Mouse (Mus musculus) Patski (cell line): Measurements from ENCODE around the gene Fzd10. TPM values are rescaled to one million over a fixed set of nuclear protein-coding genes. Genes with fewer than 3 reads are reported as not detected.

ENCODE experiments used
- ATAC-seq: fragments of 100-300 bp; one replicate; pipeline ENCODE4 v1.8.0; 2021
- CTCF ChIA-PET: fragments of 350-600 bp; sonication (Branson Sonifier 250); formaldehyde crosslinking; loops from one replicate; lab custom pipeline; 2022; ENCODE audit warnings: inconsistent platforms; lab: Charles Lee
- POLR2A ChIA-PET: fragments of 350-600 bp; sonication (Branson Sonifier 250); formaldehyde crosslinking; loops from one replicate; lab custom pipeline; 2022; ENCODE audit warnings: antibody characterized with exemption, inconsistent platforms; lab: Charles Lee
- DNase-seq: peaks from one replicate; pipeline ENCODE4 v3.0.0-alpha.2; 2011; ENCODE audit warnings: low read depth, low spot score
- H3K27me3 ChIP-seq: fragments of 371-371 bp; one replicate; pipeline ENCODE4 v1.5.1; 2021
- CTCF ChIP-seq: fragments of 100-300 bp; IDR thresholded peaks from one replicate; pipeline ENCODE4 v1.5.1; 2021
- in situ Hi-C: fragments of 300-500 bp; cut with MboI; formaldehyde crosslinking; loops from 3 replicates; pipeline ENCODE4 v1.11.1; 2018; ENCODE audit warnings: low pct_unique_long_range_greater_than_20kb, mixed read lengths
- polyA plus RNA-seq: library from polyadenylated mRNA; unstranded; gene quantifications from one replicate; pipeline ENCODE4 v1.2.3, GENCODE M21; 2021

The Fzd10 gene
- polyA plus RNA-seq, 1 experiment from 2014 or later, result not detected

- ATAC-seq (no peak), DNase-seq (no peak)
- peaks cover 28% of the 10 kb centered on the region for H3K27me3 ChIP-seq
- no peak for TF ChIP-seq CTCF
- CTCF ChIA-PET, result no interaction called here
- POLR2A ChIA-PET, result no interaction called here
- in situ Hi-C loops, result no loop called here
These were observed 684 bp downstream of the Fzd10 start for GRCm38 (mm10) chr5:128601036-128602019.

- DNase-seq, result no peak
- no peak for ATAC-seq
- CTCF ChIA-PET, result no interaction called here
- POLR2A ChIA-PET, result no interaction called here
- in situ Hi-C loops, result no loop called here
- no peak for TF ChIP-seq CTCF
- peaks cover 13% of the 10 kb centered on the region for H3K27me3 ChIP-seq
These were observed 3.0 kb downstream of the Fzd10 start for GRCm38 (mm10) chr5:128603693-128604092.

DNA sequence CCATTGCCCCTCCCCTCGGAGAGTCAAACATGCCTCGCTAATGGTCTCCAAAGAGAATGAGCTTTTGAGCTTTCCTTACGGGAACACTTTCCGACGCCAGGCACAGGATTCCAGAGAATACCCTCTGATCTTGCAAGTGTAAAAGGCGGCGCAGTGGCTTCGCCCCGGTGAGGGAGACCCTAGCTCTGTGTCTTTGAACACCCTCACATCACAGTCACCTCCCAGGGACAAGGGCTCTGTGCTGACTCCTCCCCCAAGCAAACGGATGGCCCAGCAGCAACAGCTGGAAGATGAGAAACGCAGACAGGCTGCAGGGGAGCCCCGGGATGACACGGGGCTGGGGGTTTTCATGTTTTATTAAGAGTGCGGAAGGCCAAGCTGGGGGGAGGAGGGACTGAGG is 6.0 kb downstream of the Fzd10 start:
- CTCF ChIA-PET, result no interaction called here
- in situ Hi-C loops, result no loop called here
- ATAC-seq (no peak), DNase-seq (no peak)
- peaks cover 3% of the 10 kb centered on the region for H3K27me3 ChIP-seq
- TF ChIP-seq CTCF, result no peak
- POLR2A ChIA-PET, result no interaction called here

- ATAC-seq (no peak), DNase-seq (no peak)
- ChIA-PET POLR2A (no interaction called here), CTCF (no interaction called here)
- TF ChIP-seq CTCF, result no peak
- in situ Hi-C loops, result no loop called here
- H3K27me3 ChIP-seq, result no peaks in the 10 kb centered on the region
These were observed 8.4 kb downstream of the Fzd10 start for GRCm38 (mm10) chr5:128609091-128609490.

DNA sequence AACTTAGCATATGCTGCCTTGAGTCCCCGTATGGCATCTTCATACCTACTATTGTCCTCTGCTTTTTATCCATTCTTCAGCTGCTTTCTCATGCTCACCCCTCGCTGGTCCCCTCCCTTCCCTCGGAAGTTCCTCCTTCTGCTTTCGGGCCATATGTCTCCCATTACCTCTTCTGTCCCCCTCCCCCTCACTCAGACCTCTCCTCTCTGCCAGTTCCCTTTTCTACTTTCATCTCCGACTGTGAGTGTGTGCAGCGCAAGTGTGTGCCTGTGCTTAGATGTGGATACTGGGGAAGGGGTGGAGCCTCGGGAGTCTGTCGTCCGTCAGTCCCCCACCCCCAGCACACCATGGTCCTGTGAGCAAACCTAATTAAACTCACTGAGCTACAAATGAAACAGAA is 17.0 kb downstream of the Fzd10 start:
- ATAC-seq (no peak), DNase-seq (no peak)
- no peak for TF ChIP-seq CTCF
- no peaks in the 10 kb centered on the region for H3K27me3 ChIP-seq
- ChIA-PET CTCF (no interaction called here), POLR2A (no interaction called here)
- in situ Hi-C loops, result no loop called here

DNA sequence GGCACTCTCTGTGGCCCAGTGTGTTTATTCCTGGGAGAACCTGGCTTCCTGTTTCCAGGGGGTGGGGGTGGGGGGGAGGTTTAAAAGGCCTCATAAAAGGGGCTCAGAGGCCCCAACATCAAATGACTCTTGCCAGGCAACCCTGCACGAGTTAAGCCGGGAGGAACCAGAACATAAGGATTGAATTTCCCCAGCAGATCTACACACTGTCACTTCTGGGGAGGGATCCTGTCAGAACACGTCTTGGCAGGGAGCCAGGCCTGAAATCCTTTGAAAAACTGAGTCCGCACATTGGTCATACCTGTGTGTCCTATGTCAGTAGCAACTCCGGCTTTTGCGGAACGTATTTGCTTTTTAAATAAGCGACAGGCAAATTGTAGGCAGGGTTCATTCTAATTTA is 19.3 kb downstream of the Fzd10 start:
- ChIA-PET POLR2A (interaction anchor here (0.6 kb wide), 1 partner anchor 1531 kb away, joined by 6 read pairs; no protein-coding TSS in a partner anchor), CTCF (no interaction called here)
- ATAC-seq (no peak), DNase-seq (no peak)
- TF ChIP-seq CTCF, result no peak
- H3K27me3 ChIP-seq, result no peaks in the 10 kb centered on the region
- in situ Hi-C loops, result no loop called here

- in situ Hi-C loops, result no loop called here
- no peaks in the 10 kb centered on the region for H3K27me3 ChIP-seq
- ChIA-PET POLR2A (no interaction called here), CTCF (no interaction called here)
- ATAC-seq (no peak), DNase-seq (no peak)
- TF ChIP-seq CTCF, result no peak
These were observed 19.8 kb downstream of the Fzd10 start for GRCm38 (mm10) chr5:128620408-128620807.

DNA sequence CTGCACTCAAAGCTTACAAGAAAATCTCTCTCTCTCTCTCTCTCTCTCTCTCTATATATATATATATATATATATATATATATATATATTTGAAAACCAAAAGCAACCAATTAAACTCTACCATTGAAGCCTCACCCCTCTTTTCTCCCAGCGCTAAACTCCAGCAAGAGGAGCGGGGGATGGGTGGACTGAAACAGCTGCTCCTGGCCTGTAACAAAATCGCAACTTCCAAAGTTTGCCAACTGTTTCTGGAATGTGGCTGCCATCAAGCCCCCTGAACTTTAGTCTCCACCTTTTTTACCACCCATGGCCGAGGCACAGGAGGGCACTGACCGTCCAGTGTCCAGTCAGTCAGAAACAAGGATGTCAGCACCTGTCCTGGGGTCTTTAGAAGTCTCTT is 27.1 kb downstream of the Fzd10 start:
- DNase-seq (no peak), ATAC-seq (no peak)
- in situ Hi-C loops, result no loop called here
- ChIA-PET CTCF (no interaction called here), POLR2A (no interaction called here)
- no peaks in the 10 kb centered on the region for H3K27me3 ChIP-seq
- no peak for TF ChIP-seq CTCF

DNA sequence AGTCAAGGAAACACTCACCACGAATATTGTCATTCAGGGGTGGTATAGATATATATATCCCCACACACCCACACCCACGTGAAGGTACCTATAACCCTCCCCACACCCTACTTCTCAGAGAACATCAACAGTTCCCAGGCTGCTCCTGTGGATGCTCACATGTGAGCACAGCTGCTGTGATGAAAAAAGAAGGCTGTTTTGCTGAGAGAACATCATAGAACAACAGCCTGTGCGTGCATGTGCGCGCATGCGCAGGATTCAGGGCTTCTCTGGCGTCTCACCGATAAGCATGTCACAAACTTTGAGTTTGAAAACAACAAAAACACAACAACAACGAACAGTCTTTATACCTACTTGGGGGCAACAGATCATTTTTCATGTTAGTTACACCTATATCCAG is 36.0 kb downstream of the Fzd10 start:
- in situ Hi-C loops, result no loop called here
- no peaks in the 10 kb centered on the region for H3K27me3 ChIP-seq
- CTCF ChIA-PET, result no interaction called here
- no peak for TF ChIP-seq CTCF
- ATAC-seq, result no peak
- DNase-seq, result no peak
- POLR2A ChIA-PET, result no interaction called here

GRCm38 (mm10) chr5:128637071-128638015 is 36.7 kb downstream of the Fzd10 start:
- DNase-seq (no peak), ATAC-seq (no peak)
- no peak for TF ChIP-seq CTCF
- in situ Hi-C loops, result no loop called here
- ChIA-PET POLR2A (no interaction called here), CTCF (no interaction called here)
- no peaks in the 10 kb centered on the region for H3K27me3 ChIP-seq
